ENCODE assay signal across 24 mouse cellular contexts in genomic region chr12:84726391-84726790, GRCm38 (mm10). TPM values are rescaled to one million over a fixed set of nuclear protein-coding genes. Genes with fewer than 3 reads are reported as not detected.
DNase-seq lines count a peak whose midpoint lies in the region; ATAC-seq and TF ChIP-seq lines count a peak whose summit lies in the region.
"Had no signal": no experiment of that assay in that cellular context is flagged by ENCODE, and none has a peak within 500 bp of the region (broad histone marks: within the 10 kb centered on the region; RNA-seq: fewer than 3 reads in every experiment).

No protein-coding gene starts in this region.

- WGBS in kidney, embryonic 15.5 days: 50% methylated on average over 4 of the region's 4 CpGs
- 92% methylated on average over 4 of the region's 4 CpGs for WGBS in limb, embryonic 10.5 days

- H3K4me3 ChIP-seq in gastrocnemius, adult 2 months: no peak overlapping the region
- H3K4me3 ChIP-seq in kidney, embryonic 15.5 days (replicated peaks): no peak overlapping the region
- H3K4me3 ChIP-seq in limb, embryonic 10.5 days: no peak overlapping the region
- H3K4me3 ChIP-seq: embryonic facial prominence, embryonic 10.5 days; embryonic facial prominence, embryonic 12.5 days; forebrain, embryonic 13.5 days; forebrain, embryonic 15.5 days had no signal

- no peak for TF ChIP-seq CTCF in gastrocnemius, adult 2 months (IDR thresholded peaks at IDR 0.05)

- H3K9ac ChIP-seq in kidney, embryonic 15.5 days: no peak overlapping the region
- H3K9ac ChIP-seq: embryonic facial prominence, embryonic 12.5 days; forebrain, embryonic 13.5 days; forebrain, embryonic 15.5 days had no signal

- peaks cover 25% of the 10 kb centered on the region for H3K4me1 ChIP-seq in kidney, embryonic 15.5 days
- H3K4me1 ChIP-seq in limb, embryonic 10.5 days: peaks cover 5% of the 10 kb centered on the region; the same call in 1 of the 2 replicates
- H3K4me1 ChIP-seq: embryonic facial prominence, embryonic 10.5 days; embryonic facial prominence, embryonic 12.5 days; forebrain, embryonic 13.5 days; forebrain, embryonic 15.5 days had no signal

- no peaks in the 10 kb centered on the region for H3K36me3 ChIP-seq in kidney, embryonic 15.5 days
- no peaks in the 10 kb centered on the region for H3K36me3 ChIP-seq in limb, embryonic 10.5 days
- H3K36me3 ChIP-seq: embryonic facial prominence, embryonic 10.5 days; embryonic facial prominence, embryonic 12.5 days; forebrain, embryonic 15.5 days; G1E had no signal

- H3K27ac ChIP-seq in gastrocnemius, adult 2 months: no peak overlapping the region
- peak overlapping the region; percentile 41; the same call in 1 of the 2 replicates for H3K27ac ChIP-seq in kidney, embryonic 15.5 days
- H3K27ac ChIP-seq in limb, embryonic 10.5 days: no peak overlapping the region
- H3K27ac ChIP-seq: embryonic facial prominence, embryonic 10.5 days; embryonic facial prominence, embryonic 12.5 days; forebrain, embryonic 13.5 days; forebrain, embryonic 15.5 days had no signal

- no peaks in the 10 kb centered on the region for H3K9me3 ChIP-seq in kidney, embryonic 15.5 days (replicated peaks)
- no peaks in the 10 kb centered on the region for H3K9me3 ChIP-seq in limb, embryonic 10.5 days (replicated peaks)
- H3K9me3 ChIP-seq: embryonic facial prominence, embryonic 10.5 days; embryonic facial prominence, embryonic 12.5 days; forebrain, embryonic 13.5 days; forebrain, embryonic 15.5 days; G1E had no signal

- no peak overlapping the region for H3K4me2 ChIP-seq in kidney, embryonic 15.5 days
- H3K4me2 ChIP-seq: embryonic facial prominence, embryonic 12.5 days; forebrain, embryonic 13.5 days; forebrain, embryonic 15.5 days had no signal

- H3K27me3 ChIP-seq in kidney, embryonic 15.5 days: peaks cover 49% of the 10 kb centered on the region
- H3K27me3 ChIP-seq in limb, embryonic 10.5 days (ENCODE audit: low read depth, poor library complexity, severe bottlenecking): no peaks in the 10 kb centered on the region
- H3K27me3 ChIP-seq: CH12.LX; embryonic facial prominence, embryonic 12.5 days; forebrain, embryonic 13.5 days; forebrain, embryonic 15.5 days had no signal

- DNase-seq in gastrocnemius, adult 2 months: peak; percentile 54
- DNase-seq in gastrocnemius, postnatal 4 days (ENCODE audit: low spot score in 2 of 2): no peak
- DNase-seq in kidney, postnatal 25 days: no peak
- DNase-seq in 416B (ENCODE audit: low read depth): peak; percentile 48
- DNase-seq in limb, embryonic 10.5 days (ENCODE audit: low spot score): no peak
- DNase-seq: adrenal gland, adult 8-10 months; adrenal gland, postnatal 14 days; adrenal gland, postnatal 36 days; B cell, adult 2 months; cerebellum, adult 11-12 months; cerebellum, adult 2 months; cerebellum, adult 9-10 months; cerebellum, postnatal 25 days had no signal

- intact Hi-C loops in gastrocnemius, adult 2 months (cut with DNase I): no loop called here

- ATAC-seq in kidney, embryonic 15.5 days (replicated peaks; ENCODE audit: low FRiP score): no peak
- ATAC-seq: activated CD4-positive, CD25-positive, alpha-beta regulatory T cell, adult 4 months; CD4-positive, CD25-positive, alpha-beta regulatory T cell, adult 4 months; forebrain, embryonic 13.5 days; forebrain, embryonic 15.5 days; Patski had no signal

RNA-seq across cellular contexts. Expression of gene Syndig1l, which starts 27.8 kb away (rescaled TPM):
- total RNA-seq in gastrocnemius, adult 2 months (2021): not detected
- total RNA-seq in gastrocnemius, postnatal 4 days (2021): not detected
- polyA plus RNA-seq in kidney, embryonic 15.5 days (2015; fragmentation: Nextera tagmentation; extraction: Ambion mirVana): 0.05 and 0.09 TPM in 2 replicates
- polyA plus RNA-seq in limb, embryonic 10.5 days (2016; fragmentation: Nextera tagmentation; extraction: Ambion mirVana): 0.10 TPM in 1 of 2 replicates, not detected in the other
- total RNA-seq: adrenal gland, adult 18-20 months; adrenal gland, adult 8-10 months; adrenal gland, postnatal 14 days; adrenal gland, postnatal 36 days; CH12.LX had no signal
- polyA plus RNA-seq: activated CD4-positive, CD25-positive, alpha-beta regulatory T cell, adult 4 months; embryonic facial prominence, embryonic 10.5 days; G1E; Patski had no signal

RNA-seq across cellular contexts. Expression of gene Npc2, which starts 46.6 kb away (rescaled TPM):
- 10 to 100 TPM; 13.2 to 18.0 TPM for total RNA-seq in gastrocnemius, adult 2 months (2021)
- 10 to 100 TPM; 40.4 to 44.1 TPM for total RNA-seq in gastrocnemius, postnatal 4 days (2021)
- polyA plus RNA-seq in kidney, embryonic 15.5 days (2015; fragmentation: Nextera tagmentation; extraction: Ambion mirVana): 62.6 and 63.3 TPM in 2 replicates
- polyA plus RNA-seq in limb, embryonic 10.5 days (2016; fragmentation: Nextera tagmentation; extraction: Ambion mirVana): 55.9 and 62.5 TPM in 2 replicates

RNA-seq across cellular contexts. Expression of gene Isca2, which starts 46.7 kb away (rescaled TPM):
- 10 to 100 TPM; 39.3 to 53.3 TPM for total RNA-seq in gastrocnemius, adult 2 months (2021)
- 10 to 100 TPM; 43.8 to 46.5 TPM for total RNA-seq in gastrocnemius, postnatal 4 days (2021)
- polyA plus RNA-seq in kidney, embryonic 15.5 days (2015; fragmentation: Nextera tagmentation; extraction: Ambion mirVana): 143 TPM in 2 replicates
- 118 and 137 TPM in 2 replicates for polyA plus RNA-seq in limb, embryonic 10.5 days (2016; fragmentation: Nextera tagmentation; extraction: Ambion mirVana)

Comparison
In these comparisons a context has a peak if more than half of its experiments do, and no peak if none do; other contexts are left out.
1. DNase-seq: peak in gastrocnemius, adult 2 months (single experiment) and 416B (single experiment); none in gastrocnemius, postnatal 4 days (0 of 2), kidney, postnatal 25 days (0 of 2) and limb, embryonic 10.5 days (single experiment).